Mouse (Mus musculus) lung, embryonic 16.5 days (tissue): Measurements from ENCODE around the gene Tyw5. TPM values are rescaled to one million over a fixed set of nuclear protein-coding genes. Genes with fewer than 3 reads are reported as not detected.

Experiments used
- ATAC-seq: fragments of 200-750 bp; cut with Nextera tagmentation; 2 replicates; pipeline ENCODE4 v1.8.0; 2017; ENCODE audit warnings: low read depth, mild to moderate bottlenecking, moderate library complexity
- H3K27ac ChIP-seq: fragments of 300-500 bp; sonication (generic); 2 replicates; pipeline ENCODE4 v1.5.1; 2014; ENCODE audit warnings: mild to moderate bottlenecking, control low read depth, low read length
- H3K27me3 ChIP-seq: fragments of 300-500 bp; sonication (generic); 2 replicates; pipeline ENCODE4 v1.6.1; 2014; ENCODE audit warnings: low read depth, low read length, mixed read lengths; ENCODE audit not compliant: control insufficient read depth, insufficient read depth
- H3K36me3 ChIP-seq: fragments of 300-500 bp; sonication (generic); 2 replicates; pipeline ENCODE4 v1.6.1; 2014; ENCODE audit warnings: low read length; ENCODE audit not compliant: control insufficient read depth, insufficient read depth
- H3K4me1 ChIP-seq: fragments of 300-500 bp; sonication (generic); replicated peaks from 2 replicates; pipeline ENCODE4 v1.6.1; 2014; ENCODE audit warnings: low read length, mixed read lengths; ENCODE audit not compliant: control insufficient read depth, insufficient read depth
- H3K4me2 ChIP-seq: fragments of 300-500 bp; sonication (generic); 2 replicates; pipeline ENCODE4 v1.6.1; 2014; ENCODE audit warnings: low read depth, low read length, control low read depth
- H3K4me3 ChIP-seq: fragments of 300-500 bp; sonication (generic); 2 replicates; pipeline ENCODE4 v1.5.1; 2014; ENCODE audit warnings: mild to moderate bottlenecking, low read length, control low read depth
- H3K9ac ChIP-seq: fragments of 300-500 bp; sonication (generic); 2 replicates; pipeline ENCODE4 v1.6.1; 2014; ENCODE audit warnings: low read length, control low read depth
- H3K9me3 ChIP-seq: fragments of 300-500 bp; sonication (generic); 2 replicates; pipeline ENCODE4 v1.6.1; 2016; ENCODE audit warnings: low read length; ENCODE audit not compliant: control insufficient read depth
- WGBS: fragments of 180-500 bp; shearing (Covaris S2); extraction: QIAGEN DNeasy Blood & Tissue Kit; methylation state at CpG from one replicate; pipeline ENCODE4 v1.1.7; 2014; 5-methylcytosine and 5-hydroxymethylcytosine counted together
- polyA plus RNA-seq: library from polyadenylated mRNA; unstranded; fragments of >200 nt; fragmentation: Nextera tagmentation; extraction: Ambion mirVana; gene quantifications from 2 replicates; pipeline ENCODE4 v1.2.1, GENCODE M21; 2015

The Tyw5 gene
- polyA plus RNA-seq, 1 experiment from 2014 or later, result 35.0 TPM

GRCm38 (mm10) chr1:57369111-57369510, 37.8 kb downstream of the Tyw5 start:
- WGBS, result 80% methylated on average over 4 of the region's 4 CpGs

GRCm38 (mm10) chr1:57367446-57367845, 39.5 kb downstream of the Tyw5 start:
- Histone ChIP-seq H3K4me3 (no peak overlapping the region), H3K27ac (no peak overlapping the region), H3K4me1 (no peaks in the 10 kb centered on the region), H3K4me2 (no peak overlapping the region), H3K36me3 (no peaks in the 10 kb centered on the region), H3K9ac (no peak overlapping the region), H3K9me3 (no peaks in the 10 kb centered on the region), H3K27me3 (no peaks in the 10 kb centered on the region)
- no peak for ATAC-seq
- 84% methylated on average over 3 of the region's 3 CpGs for WGBS

More at GRCm38 (mm10) chr1:57369111-57369510, 37.8 kb downstream of the Tyw5 start:
- Histone ChIP-seq H3K27me3 (no peaks in the 10 kb centered on the region), H3K9me3 (no peaks in the 10 kb centered on the region), H3K9ac (no peak overlapping the region), H3K4me2 (no peak overlapping the region), H3K36me3 (no peaks in the 10 kb centered on the region), H3K4me1 (no peaks in the 10 kb centered on the region), H3K4me3 (no peak overlapping the region), H3K27ac (no peak overlapping the region)
- no peak for ATAC-seq

- no peaks in the 10 kb centered on the region for H3K4me1 ChIP-seq
- WGBS, result 86% methylated on average over 5 of the region's 5 CpGs
- H3K9ac ChIP-seq, result no peak overlapping the region
- H3K9me3 ChIP-seq, result no peaks in the 10 kb centered on the region
- H3K27me3 ChIP-seq, result no peaks in the 10 kb centered on the region
- no peak overlapping the region for H3K4me2 ChIP-seq
- no peak for ATAC-seq
- H3K36me3 ChIP-seq, result no peaks in the 10 kb centered on the region
- H3K27ac ChIP-seq, result no peak overlapping the region
- no peak overlapping the region for H3K4me3 ChIP-seq
Measured at GRCm38 (mm10) chr1:57358546-57358945, 48.4 kb downstream of the Tyw5 start.

- H3K4me1 ChIP-seq, result no peaks in the 10 kb centered on the region
- no peak overlapping the region for H3K4me3 ChIP-seq
- H3K27me3 ChIP-seq, result no peaks in the 10 kb centered on the region
- no peak overlapping the region for H3K4me2 ChIP-seq
- 52% methylated on average over 1 of the region's 1 CpGs for WGBS
- ATAC-seq, result no peak
- no peaks in the 10 kb centered on the region for H3K9me3 ChIP-seq
- H3K36me3 ChIP-seq, result no peaks in the 10 kb centered on the region
- H3K27ac ChIP-seq, result no peak overlapping the region
- H3K9ac ChIP-seq, result no peak overlapping the region
Measured at GRCm38 (mm10) chr1:57351941-57352340, 55.0 kb downstream of the Tyw5 start.

GRCm38 (mm10) chr1:57347487-57347886, 59.4 kb downstream of the Tyw5 start:
- Histone ChIP-seq H3K4me1 (no peaks in the 10 kb centered on the region), H3K36me3 (no peaks in the 10 kb centered on the region), H3K4me2 (no peak overlapping the region), H3K27ac (no peak overlapping the region), H3K9me3 (no peaks in the 10 kb centered on the region), H3K9ac (no peak overlapping the region), H3K27me3 (no peaks in the 10 kb centered on the region), H3K4me3 (no peak overlapping the region)
- ATAC-seq, result no peak

GRCm38 (mm10) chr1:57341197-57341596, 65.7 kb downstream of the Tyw5 start:
- H3K4me1 ChIP-seq, result no peaks in the 10 kb centered on the region
- no peaks in the 10 kb centered on the region for H3K36me3 ChIP-seq
- H3K4me2 ChIP-seq, result no peak overlapping the region
- no peak overlapping the region for H3K4me3 ChIP-seq
- H3K27ac ChIP-seq, result no peak overlapping the region
- WGBS, result 34% methylated on average over 2 of the region's 2 CpGs
- no peaks in the 10 kb centered on the region for H3K9me3 ChIP-seq
- no peak overlapping the region for H3K9ac ChIP-seq
- ATAC-seq, result no peak
- H3K27me3 ChIP-seq, result no peaks in the 10 kb centered on the region

GRCm38 (mm10) chr1:57339156-57339796, 67.6 kb downstream of the Tyw5 start:
- no peaks in the 10 kb centered on the region for H3K36me3 ChIP-seq
- H3K27ac ChIP-seq, result no peak overlapping the region
- no peak overlapping the region for H3K9ac ChIP-seq
- 36% methylated on average over 14 of the region's 14 CpGs for WGBS
- no peaks in the 10 kb centered on the region for H3K4me1 ChIP-seq
- H3K4me2 ChIP-seq, result no peak overlapping the region
- ATAC-seq, result no peak
- H3K4me3 ChIP-seq, result no peak overlapping the region
- no peaks in the 10 kb centered on the region for H3K9me3 ChIP-seq
- H3K27me3 ChIP-seq, result no peaks in the 10 kb centered on the region

Other genes with a start within 250 kb of the Tyw5 start
- 13.5 and 14.1 TPM in 2 replicates for gene 1700066M21Rik, start 29.5 kb downstream of the Tyw5 start, polyA plus RNA-seq
- 18.5 and 18.6 TPM in 2 replicates for gene Maip1, start 773 bp downstream of the Tyw5 start, polyA plus RNA-seq